Mouse (Mus musculus) gonadal fat pad, adult 2 months (tissue): Measurements from ENCODE around the gene Pla2r1. TPM values are rescaled to one million over a fixed set of nuclear protein-coding genes. Genes with fewer than 3 reads are reported as not detected.

Experiments
- DNase-seq: peaks from one replicate; pipeline ENCODE4 v3.0.0-alpha.2; 2012; ENCODE audit warnings: low read depth
- polyA plus RNA-seq: library from polyadenylated mRNA; depleted of rRNA; stranded (reverse); fragments of >200 nt; gene quantifications from 2 replicates; pipeline ENCODE4 v1.2.3, GENCODE M21; 2012; rRNA removed

The Pla2r1 gene
- polyA plus RNA-seq = 3.5 and 4.3 TPM in 2 replicates

DNA sequence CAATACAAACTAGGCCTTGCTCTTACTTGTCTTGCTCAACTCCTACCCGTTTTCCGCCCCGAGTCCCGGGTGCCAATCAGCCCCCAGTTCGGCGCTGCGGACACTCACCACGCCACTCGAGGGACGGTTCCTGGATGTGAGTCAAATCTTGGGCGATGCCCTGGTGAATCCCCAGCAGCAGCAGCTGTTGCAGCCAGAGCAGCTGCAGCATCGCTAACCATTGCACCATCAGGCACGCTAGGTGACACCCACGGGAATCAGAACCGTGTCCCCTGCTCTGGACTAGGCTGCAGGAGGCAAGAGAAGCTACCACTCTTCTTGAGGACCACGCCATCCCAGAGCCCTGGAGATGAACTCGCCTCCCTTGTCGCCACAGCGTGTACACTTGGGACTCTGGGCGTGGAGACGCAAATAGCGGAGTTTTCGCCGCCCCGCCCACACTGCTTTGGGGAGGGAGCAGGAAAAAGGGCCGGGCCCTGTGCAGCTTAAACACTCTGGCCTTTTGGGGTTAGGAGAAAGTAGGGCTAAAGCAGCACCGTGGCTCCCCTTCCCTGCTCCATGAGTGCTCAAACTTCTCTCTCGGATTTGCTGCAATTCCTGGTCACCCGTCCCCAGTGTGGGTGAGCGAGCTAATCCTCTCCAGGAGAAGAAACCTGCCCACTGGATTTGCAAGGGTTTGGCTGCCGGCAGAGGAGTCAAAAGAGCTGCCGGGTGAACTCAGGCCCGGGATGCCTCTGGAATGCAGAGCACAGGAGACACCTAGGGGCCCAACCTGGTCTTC, at the start of gene Pla2r1:
Gene Pla2r1, minus strand, starts transcription at position 407 of the 781 bp plus-strand sequence.
- DNase-seq = no peak

DNA sequence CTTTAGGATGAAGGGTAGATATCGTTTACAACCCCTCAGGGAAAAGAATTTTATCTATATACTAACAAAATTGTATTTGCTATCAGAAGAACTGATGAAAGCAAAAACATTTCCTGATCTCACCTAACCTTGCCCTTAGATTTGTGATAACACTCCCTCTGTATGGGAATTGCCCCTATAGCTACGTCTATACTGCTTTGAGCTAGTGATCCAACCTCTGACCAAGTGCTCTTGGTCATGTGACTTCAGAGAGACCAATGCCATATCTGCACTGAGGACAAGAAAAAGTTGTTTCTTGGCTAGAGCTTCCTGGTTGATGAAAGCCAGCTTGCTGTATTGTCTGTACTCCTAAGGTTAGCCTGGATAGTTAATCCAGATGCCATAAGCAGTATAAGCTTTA, 48.2 kb upstream of the Pla2r1 start:
- no peak for DNase-seq

DNA sequence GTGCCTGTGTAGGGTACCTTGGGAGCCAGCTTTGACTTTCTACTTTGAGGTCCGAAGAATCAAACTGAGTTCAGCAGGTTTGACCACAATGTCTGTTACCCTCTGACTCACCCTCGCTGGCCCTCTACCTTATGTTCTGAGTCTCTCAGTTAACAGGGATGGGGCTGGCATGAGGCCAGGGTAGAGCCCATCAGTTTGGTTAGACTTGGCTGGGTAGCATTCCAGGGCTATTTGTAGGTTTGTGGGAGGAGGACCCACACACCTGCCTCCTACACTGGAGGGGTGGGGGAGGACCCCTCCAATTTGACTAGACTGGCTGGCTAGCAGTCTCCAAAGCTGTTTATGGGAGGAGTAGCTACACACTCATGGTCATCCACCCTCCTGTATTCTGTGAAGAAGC, 47.8 kb upstream of the Pla2r1 start:
- no peak for DNase-seq

DNA sequence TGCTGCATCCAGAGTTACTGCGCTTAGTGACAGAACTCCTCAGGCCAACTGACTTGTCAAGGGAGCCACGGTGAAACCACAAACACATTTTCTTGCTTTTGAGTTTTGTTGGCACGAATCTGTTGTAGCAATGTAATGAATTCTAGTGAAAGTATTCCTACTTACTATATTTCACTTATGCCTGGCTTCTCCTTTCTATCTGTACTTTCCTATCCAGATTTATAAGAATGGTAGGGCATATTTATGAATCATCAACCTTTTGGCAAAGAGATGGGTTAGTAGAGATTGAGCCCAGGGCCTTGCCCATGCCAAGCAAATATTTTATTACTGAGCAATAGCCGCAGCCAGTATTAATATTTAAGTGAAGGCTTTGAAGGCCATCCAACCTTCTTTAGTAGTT, 30.3 kb upstream of the Pla2r1 start:
- no peak for DNase-seq

DNA sequence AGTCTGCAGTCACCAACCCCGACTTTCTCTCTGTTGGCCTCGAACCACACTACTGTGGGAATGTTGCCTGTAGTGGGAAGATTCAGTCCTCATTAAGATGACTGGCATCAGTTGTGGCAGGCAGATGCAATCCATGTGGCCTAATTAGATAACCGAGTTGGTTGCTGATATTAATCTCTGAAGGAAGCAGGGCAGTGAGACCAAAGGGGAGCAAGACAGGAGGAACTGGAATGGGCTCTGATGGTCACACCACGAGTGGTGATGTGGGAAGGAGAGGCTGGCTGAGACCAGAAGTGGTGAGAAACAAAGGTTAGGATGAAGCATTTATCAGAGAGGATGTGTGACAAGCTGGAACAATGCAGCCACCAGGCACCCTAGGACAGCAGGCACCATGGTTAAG, 1.5 kb upstream of the Pla2r1 start:
- no peak for DNase-seq

DNA sequence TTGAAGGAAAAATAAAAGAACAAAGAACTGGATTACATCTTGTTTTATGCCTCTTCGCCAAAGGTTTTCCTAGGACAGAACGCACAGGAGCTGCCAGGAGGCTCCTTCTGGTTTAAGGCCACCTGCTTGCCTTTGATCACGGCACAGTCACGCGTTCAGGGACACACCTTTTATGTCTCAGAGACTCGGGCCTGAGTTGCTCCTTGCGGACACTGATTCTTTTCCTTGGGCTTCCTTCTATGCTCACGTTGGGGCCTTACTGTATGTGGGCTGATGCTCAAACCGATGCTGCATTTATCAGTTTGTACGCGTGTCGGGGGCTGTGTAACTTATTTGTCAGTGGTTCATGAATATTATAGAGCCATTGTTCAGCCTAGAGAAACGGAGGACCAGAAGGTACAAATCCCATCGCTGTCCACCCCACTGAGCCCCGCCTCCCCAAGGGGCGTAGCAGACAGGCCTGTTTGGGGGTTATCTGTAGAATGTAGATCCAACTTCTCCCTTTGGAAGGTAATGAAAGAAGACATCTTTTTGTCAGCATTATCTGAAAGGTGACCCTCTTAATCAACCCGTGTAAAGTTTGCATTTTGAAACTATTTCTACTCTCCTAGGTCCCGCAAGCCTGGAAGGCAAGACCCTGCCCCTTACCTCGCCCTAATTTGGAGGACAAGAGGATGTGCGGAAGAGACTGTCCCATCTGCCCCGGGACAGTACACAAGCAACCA, 769 bp downstream of the Pla2r1 start:
- no peak for DNase-seq

DNA sequence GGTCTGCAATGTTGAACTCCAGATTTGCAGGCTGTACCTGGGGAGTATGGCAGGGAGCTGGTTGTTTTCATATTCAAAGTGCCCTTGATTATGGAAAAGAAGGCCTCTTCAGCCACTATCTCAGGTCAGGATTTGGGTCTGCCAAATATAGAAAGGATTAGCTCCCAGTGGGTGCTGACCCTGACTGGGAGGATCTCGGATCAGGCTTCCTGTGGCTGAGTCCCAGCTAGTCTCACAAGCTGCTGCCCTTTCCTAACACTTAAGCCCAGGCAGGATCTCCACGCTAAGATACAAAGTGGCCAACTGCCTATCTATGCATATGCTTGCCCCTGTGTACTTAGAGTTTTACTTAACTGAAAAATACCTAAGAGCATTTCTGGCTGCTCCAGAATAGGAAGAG, 1.4 kb downstream of the Pla2r1 start:
- no peak for DNase-seq

DNA sequence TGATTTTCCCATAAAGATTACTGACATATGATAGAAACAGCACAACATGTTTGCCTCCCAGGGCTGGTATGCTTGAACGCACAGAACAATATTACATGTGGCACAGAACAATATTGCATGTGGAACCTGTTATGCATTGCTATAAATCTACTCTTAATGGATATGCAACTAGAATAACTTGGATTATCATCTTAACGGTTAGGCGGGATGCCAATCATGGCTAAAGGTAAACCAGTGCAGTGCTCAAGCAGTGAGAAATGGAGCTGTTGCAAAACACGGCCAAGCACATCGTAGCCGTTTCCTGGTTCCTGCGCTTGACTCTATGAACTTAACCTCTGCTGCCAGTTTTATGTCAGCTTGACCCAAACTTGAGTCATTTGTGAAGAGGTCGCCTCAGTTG, 2.6 kb downstream of the Pla2r1 start:
- peak; percentile 93 for DNase-seq

DNA sequence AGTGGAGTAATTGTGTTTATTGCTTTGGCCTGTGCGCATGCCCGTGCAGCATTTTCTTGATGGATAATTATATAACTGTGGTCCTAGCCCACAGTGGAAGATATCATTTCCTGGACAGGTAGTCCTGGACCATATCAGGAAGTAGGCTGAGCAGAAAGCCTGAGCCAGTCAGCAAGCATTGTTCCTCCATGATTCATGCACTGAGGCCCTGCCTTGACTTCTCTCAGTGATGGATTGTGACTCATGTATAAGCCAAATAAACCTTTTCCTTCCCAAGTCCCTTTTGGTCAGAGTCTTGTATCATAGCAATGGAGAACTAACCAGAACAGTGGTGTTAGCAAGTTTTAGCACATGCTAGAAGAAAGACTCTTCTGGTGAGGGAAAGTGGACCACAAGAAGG, 3.3 kb downstream of the Pla2r1 start:
- DNase-seq = no peak

DNA sequence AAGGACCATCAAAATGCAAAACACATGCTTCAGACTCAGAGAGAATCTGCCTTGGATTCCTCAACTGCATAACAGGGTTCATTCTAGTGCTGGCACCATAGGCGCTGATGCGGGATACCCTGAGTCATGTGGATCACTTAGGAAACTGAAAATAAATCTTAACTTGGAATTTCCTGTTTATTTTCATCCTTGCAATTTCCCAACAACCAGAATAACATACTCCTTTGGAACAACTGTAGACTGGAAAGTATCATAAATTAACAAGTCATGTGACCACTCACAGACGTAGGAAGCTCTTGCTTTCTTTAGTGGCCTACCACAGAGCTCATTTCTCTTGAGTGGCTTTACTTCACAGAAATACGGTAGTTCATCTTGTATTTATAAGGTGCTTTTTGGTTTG, 7.0 kb downstream of the Pla2r1 start:
- DNase-seq = no peak

DNA sequence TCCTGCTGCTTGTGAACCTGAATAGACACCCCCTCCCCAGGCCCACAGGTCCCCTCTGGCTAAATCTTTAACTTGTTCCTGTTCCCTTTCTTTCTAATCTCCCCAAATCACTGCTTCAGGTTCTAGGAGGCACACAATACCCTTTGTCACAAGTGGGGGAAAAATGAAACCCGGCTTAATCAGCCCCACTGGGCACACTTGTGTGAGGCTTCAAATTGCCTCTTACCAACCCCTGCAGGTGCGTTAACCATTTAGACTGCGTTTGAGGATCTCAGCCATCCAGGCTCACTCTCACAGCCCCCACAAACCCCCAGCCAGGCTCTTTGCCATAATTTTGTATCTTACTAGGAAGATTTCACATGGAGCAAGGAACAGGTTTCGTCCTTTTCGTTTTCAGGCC, 9.1 kb downstream of the Pla2r1 start:
- DNase-seq = no peak

DNA sequence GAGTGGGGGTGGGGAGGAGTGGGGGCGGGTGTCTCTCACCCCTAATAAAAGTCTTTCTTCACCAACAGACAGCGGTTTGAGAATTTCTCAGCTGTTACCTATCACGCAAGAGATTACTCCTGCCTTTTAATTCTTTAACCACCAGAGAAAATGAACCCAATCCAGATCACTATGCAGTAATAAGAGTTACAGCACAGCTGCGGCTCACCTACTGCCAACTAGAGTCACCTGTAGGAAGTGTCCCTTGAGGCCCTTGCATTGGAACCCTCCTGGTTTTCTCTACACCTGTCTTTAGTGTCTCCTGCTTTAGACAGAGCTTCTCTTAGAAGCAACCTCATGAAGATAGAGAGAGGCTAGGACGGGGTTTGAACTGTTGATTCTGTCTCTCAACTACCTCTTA, 11.4 kb downstream of the Pla2r1 start:
- DNase-seq = no peak

DNA sequence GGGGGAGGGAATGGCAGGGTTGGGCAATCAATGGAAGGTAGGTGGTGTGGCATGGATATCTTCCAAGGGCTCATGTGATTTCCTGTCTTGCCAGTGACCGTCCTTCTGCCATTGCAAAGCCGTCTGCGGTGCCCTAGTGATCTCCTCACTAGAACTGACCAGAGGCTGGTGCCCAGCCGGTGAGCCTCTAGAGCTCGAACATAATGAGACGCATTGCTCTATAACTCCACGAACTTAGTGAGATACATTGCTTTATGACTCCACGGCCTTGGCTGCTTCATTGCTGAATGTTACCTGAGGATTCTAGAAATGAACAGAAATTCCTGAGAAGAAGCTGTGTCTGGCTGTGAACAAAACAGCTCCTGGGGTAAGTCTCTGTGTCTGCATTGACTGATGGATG, 12.8 kb downstream of the Pla2r1 start:
- no peak for DNase-seq

DNA sequence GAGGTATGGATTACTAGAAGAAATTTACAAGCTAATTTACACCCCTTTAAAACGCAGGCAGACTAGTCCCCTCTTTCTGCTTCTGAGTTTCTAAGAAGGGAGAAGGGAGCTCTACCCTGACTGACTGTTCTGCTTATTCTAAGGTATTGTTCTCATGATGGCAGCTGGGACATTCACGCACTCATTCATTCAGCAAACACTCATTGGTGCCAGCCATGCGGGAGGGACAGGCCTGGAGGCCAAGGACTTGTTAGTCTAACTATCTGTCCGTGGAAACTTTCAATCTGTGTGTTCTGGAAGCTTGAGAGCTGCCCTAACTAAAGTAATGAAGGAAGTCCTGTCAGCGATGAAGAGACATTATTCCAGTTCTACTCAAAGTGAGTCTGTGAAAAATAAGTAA, 14.4 kb downstream of the Pla2r1 start:
- DNase-seq = no peak

DNA sequence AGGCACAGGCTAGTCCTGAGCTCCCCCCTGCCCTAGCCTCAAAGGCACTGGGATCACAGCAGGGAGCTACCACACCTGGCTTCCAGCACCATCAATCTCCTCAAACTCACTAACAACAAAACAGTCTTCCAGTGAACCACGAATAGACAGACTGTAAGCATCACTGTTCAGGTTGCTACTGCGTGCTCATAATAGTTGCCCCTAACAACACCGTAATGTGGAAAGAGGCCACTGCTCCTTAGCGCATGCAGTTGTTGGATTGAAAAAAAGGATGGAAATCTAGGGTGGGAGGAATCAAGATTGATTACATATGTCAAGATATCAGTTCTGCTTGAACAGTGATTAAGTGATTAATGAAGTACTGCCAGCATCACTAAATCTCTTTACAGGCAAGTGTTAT, 14.8 kb downstream of the Pla2r1 start:
- DNase-seq = no peak

DNA sequence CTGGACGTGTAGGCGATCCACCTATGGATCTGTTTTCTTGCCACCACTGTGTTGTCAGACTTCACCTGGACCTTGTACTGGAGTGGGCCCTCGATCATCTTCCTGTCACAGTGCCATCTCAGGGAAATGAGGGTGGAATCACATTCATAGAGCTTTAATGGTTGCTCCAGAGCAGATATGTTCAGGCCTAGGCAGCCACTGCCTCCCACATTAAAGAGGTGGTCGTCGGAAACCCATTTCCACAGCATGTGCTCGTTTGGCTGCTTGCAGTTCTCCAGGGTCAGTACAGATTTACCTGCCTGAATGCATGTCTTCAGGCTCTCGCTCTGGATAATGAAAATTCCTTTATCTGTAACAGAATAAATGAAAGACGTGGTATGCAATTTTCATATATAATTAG, 18.4 kb downstream of the Pla2r1 start:
- no peak for DNase-seq

DNA sequence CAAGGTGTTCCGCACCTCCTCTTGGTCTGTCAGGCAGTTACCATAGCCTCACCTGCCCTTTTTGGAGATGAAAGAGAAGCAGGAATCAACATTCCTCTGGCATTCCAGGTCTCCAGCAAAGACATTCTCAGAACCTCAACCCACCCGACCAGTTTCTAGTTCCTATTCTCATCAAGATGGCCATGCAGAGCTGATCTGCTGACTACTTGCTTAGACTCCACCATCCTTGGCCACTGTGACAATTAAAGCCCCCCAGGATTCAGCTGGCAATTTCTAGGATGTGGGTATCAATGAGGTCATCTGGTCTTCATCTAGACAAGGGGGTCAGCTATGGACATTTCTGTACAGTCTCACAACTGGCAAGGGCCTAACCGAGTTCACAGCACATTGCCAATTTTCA, 20.1 kb downstream of the Pla2r1 start:
- DNase-seq = no peak

DNA sequence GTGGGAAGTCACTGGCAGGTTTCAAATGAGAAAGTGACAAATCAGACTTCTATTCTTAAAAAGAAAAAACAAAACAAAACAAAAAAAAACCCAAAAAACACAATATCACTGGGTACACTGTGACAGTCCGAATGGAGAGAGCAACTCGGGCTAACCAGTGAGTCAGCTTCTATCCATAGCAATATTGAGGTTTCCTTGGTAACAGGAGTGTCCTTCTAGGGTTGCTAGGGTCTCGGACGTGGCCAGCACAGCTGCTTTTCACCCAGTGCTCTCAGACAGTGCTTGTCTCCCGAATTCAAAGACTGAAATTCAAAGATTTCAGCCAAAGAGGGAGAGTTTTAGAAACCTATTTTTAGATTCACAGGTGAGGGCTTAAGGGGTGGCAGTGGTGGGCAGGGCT, 20.6 kb downstream of the Pla2r1 start:
- DNase-seq = no peak

DNA sequence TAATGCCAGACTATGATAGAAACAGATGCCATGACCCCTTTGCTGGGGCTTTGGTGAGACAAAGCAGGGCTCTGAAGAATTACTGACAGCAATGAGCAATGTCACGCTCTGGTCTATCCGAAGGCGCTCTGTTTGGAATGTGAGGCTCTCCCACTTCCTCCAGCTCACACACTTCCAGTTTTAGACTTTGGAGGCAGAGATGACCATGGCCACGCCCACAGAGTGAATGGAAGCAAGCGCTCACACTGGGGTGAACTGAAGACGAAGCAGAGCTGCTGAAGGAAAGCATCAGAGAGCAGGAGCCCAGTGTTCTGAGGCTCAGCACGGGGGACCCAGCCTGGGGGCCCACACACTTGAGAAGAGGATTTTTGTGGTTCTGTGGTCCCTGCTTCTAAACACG, 37.3 kb downstream of the Pla2r1 start:
- DNase-seq = no peak

DNA sequence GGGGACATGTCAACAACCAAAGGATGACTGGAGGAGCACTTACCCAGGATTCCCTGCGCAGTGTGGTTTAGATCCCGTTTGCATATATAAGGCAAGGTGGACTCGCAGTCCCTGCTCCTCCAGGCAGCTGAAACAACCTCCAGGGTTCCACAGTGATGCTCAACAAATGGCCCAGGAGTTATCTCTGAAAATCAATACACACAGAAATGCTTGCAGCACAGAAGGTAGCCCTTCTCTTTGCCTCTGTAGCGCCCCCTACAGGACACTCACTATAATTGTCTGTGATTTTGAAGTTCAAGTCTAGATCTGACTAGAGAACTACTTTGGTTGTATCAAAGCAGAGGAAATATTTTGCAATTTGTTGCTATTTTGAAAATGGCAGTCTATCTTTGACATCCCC, 38.2 kb downstream of the Pla2r1 start:
- DNase-seq = no peak

DNA sequence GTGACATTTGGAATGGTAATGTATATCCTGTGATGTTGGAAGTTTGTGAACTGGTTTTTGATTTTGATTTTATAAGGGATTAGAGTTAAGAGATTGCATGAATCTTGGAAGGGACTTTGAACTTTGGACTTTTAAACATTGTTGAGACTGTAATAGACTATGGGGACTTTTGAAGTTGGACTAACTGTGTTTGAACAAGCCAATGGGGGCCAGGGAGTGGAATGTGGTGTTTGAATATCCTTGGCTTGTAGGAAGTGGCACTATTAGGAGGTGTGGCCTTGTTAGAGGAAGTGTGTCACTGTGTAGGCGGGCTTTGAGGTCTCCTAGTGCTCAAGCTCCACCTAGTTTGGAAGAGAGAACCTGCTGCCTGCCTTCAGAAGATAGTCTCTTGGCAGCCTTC, 42.4 kb downstream of the Pla2r1 start:
- DNase-seq = no peak

DNA sequence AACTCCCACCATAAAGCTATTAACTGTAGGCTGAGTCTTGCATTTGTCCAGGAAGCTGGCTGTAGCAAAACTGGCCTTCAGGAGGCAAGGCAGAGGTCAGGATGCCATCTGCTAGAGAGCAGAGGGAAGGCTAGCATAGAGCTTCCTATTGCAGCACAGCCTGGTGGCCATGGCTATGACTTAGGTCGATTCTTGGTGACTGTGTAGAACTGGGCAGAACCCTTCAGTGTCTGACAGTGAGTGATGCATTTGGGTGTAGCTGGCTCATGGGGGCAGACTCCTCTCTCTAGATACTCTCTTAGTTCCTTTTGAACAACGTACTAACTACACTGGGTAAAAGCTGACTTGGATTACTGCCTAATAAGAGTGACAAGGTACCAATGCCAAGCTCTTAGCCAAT, 48.0 kb downstream of the Pla2r1 start:
- DNase-seq = peak; percentile 17

DNA sequence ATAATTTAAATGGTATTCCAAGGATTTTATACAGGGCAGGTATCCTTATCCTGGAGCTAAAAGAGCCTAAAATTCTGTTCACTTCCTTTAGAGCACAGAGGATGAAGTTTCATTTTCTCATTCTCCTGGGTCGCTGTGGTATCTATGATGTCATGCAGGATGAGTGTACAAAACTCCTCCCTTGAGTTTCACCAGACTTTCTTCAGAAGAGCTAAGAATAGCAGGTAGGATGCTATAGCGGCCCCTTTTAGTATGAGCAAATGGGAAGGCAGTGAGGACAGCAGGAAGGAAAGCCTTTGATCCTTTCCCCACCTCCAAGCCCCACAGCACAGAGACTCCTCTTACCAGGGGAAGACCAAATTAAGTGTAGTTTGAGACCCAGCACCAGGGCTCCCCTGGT, 48.4 kb downstream of the Pla2r1 start:
- DNase-seq = no peak

DNA sequence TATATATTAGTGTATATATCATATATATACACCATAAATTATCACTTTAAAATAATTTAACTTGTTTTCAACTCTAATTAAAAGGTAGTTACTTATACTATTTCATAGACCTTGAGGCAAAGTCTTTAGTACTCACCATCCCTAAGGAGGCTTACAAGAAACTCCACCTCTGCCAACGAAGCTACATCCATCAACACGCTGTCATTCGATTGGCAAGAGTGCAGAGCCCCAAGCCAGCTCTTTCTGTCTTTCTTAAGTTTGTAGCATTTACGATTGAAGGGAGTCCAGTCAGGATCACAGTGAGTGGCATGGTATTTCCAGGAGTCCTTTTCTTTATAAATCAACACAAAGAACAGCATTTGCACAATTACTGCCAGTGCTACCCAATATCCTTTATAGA, 49.1 kb downstream of the Pla2r1 start:
- peak; percentile 86 for DNase-seq
